Mouse (Mus musculus) embryonic facial prominence, embryonic 14.5 days (tissue): ENCODE data around the gene Syn3. TPM values are rescaled to one million over a fixed set of nuclear protein-coding genes. Genes with fewer than 3 reads are reported as not detected.

Experiments used
- ATAC-seq: fragments of 200-750 bp; cut with Nextera tagmentation; 2 replicates; pipeline ENCODE4 v1.8.0; 2017; ENCODE audit warnings: low read depth, moderate number of reproducible peaks, moderate TSS enrichment
- DNase-seq: peaks from one replicate; pipeline ENCODE4 v3.0.0-alpha.2; 2015; ENCODE audit warnings: low spot score
- H3K27ac ChIP-seq: fragments of 300-500 bp; sonication (generic); replicated peaks from 2 replicates; pipeline ENCODE4 v1.5.1; 2014; ENCODE audit warnings: low read depth, mild to moderate bottlenecking, low read length, moderate library complexity
- H3K27me3 ChIP-seq: fragments of 300-500 bp; sonication (generic); replicated peaks from 2 replicates; pipeline ENCODE4 v1.6.1; 2014; ENCODE audit warnings: low read length; ENCODE audit not compliant: control insufficient read depth, insufficient read depth
- H3K36me3 ChIP-seq: fragments of 300-500 bp; sonication (generic); 2 replicates; pipeline ENCODE4 v1.6.1; 2014; ENCODE audit warnings: low read length, mixed read lengths; ENCODE audit not compliant: control insufficient read depth, insufficient read depth
- H3K4me1 ChIP-seq: fragments of 300-500 bp; sonication (generic); 2 replicates; pipeline ENCODE4 v1.6.1; 2014; ENCODE audit warnings: antibody characterized with exemption, low read length; ENCODE audit not compliant: control insufficient read depth, insufficient read depth
- H3K4me2 ChIP-seq: fragments of 300-500 bp; sonication (generic); 2 replicates; pipeline ENCODE4 v1.6.1; 2014; ENCODE audit warnings: low read depth, mild to moderate bottlenecking, low read length, moderate library complexity, mixed read lengths
- H3K4me3 ChIP-seq: fragments of 300-500 bp; sonication (generic); 2 replicates; pipeline ENCODE4 v1.5.1; 2014; ENCODE audit warnings: low read depth, mild to moderate bottlenecking, low read length
- H3K9ac ChIP-seq: fragments of 300-500 bp; sonication (generic); 2 replicates; pipeline ENCODE4 v1.6.1; 2014; ENCODE audit warnings: low read depth, mild to moderate bottlenecking, low read length, moderate library complexity, mixed read lengths
- H3K9me3 ChIP-seq: fragments of 300-500 bp; sonication (generic); 2 replicates; pipeline ENCODE4 v1.6.1; 2016; ENCODE audit warnings: low read length; ENCODE audit not compliant: control insufficient read depth
- WGBS: fragments of 180-500 bp; shearing (Covaris S2); extraction: QIAGEN DNeasy Blood & Tissue Kit; methylation state at CpG from one replicate; pipeline ENCODE4 v1.1.7; 2014; 5-methylcytosine and 5-hydroxymethylcytosine counted together
- polyA plus RNA-seq: library from polyadenylated mRNA; unstranded; fragments of >200 nt; fragmentation: Nextera tagmentation; extraction: Ambion mirVana; gene quantifications from 2 replicates; pipeline ENCODE4 v1.2.1, GENCODE M21; 2014

The Syn3 gene
- polyA plus RNA-seq, 1 experiment from 2014 or later: 2.4 TPM

- WGBS: 5% methylated on average over 6 of the region's 6 CpGs
- peak overlapping the region; percentile 86; the same call in 1 of the 2 replicates for H3K27ac ChIP-seq
- no peak for ATAC-seq
These were observed 476.3 kb downstream of the Syn3 start for GRCm38 (mm10) chr10:86022474-86022816.

DNA sequence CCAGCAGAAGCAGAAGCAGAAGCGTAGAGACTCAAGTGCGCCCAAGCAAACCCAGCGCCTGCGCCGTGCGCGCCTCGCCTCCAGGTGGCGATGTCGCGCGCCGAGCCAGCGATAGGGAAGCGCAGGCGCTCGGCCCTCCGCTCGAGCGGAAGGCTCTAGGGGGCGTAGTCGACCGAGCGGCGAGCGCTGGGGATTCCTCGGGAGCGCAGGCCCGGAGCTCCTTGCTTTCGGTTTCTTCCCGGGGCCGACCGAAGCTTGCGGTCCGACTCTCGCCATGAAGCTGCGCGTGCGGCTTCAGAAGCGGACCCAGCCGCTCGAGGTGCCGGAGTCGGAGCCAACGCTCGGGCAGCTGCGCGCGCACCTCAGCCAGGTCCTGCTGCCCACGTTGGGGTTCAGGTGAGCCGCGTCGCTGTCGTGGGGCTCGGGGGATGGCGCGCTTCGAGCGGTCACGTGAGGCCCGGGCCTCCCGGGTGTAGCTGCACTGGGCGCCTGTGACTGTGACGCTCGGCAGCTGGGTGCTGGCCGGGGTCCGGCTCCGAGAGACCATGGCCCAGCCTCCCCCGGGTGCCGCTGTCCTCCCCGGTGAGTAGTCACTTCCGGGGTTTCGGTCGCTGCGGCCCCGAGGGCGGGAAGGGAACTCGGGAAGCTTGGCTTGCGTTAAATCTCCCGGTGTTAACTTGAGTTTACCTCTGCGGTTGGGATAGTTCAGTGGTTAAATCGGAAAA, 476.8 kb downstream of the Syn3 start, which contains the start of gene Fbxo7:
Gene Fbxo7 (plus strand): TSS at position 224 of the 725 bp plus-strand sequence.
- H3K9ac ChIP-seq: peak within 1 kb of the TSS; percentile 93
- no peaks in the 10 kb centered on the region for H3K27me3 ChIP-seq
- peak within 1 kb of the TSS; percentile 79 for H3K4me2 ChIP-seq
- no peaks in the 10 kb centered on the region for H3K9me3 ChIP-seq
- DNase-seq (peak; percentile 94), ATAC-seq (peak; percentile 98)
- peaks cover 3% of the 10 kb centered on the region; the same call in 1 of the 2 replicates for H3K4me1 ChIP-seq
- WGBS: under 1% methylated on average over 48 of the region's 82 CpGs
- peak within 1 kb of the TSS; percentile 92 for H3K4me3 ChIP-seq
- H3K36me3 ChIP-seq: 0 out of 2 replicates have a peak, but pooled peaks cover 9% of the 10 kb centered on the region
- peak within 1 kb of the TSS; percentile 86 for H3K27ac ChIP-seq

More at GRCm38 (mm10) chr10:86022474-86022816, 476.3 kb downstream of the Syn3 start:
- Histone ChIP-seq H3K4me3 (peak overlapping the region; percentile 92), H3K36me3 (0 out of 2 replicates have a peak, but pooled peaks cover 9% of the 10 kb centered on the region), H3K9ac (peak overlapping the region; percentile 93), H3K4me2 (peak overlapping the region; percentile 79), H3K9me3 (no peaks in the 10 kb centered on the region), H3K27me3 (no peaks in the 10 kb centered on the region), H3K4me1 (peaks cover 3% of the 10 kb centered on the region; the same call in 1 of the 2 replicates)
- DNase-seq: no peak

DNA sequence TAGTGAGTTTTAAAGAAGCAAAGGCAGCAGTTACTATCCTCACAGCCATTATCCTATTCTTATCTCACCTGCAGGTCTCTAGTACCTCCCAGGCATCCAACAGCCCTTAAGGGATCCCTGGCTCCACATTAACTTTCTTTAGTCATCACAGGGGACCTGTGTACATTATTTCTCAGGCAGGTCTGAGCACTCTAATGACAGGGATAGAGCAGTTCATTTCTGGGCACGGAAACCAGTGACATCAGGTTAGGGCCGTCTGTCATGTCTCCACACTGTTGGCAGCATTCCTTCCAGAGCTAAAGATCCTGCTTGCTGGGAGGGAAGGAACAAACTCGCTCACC, 477.3 kb downstream of the Syn3 start:
- H3K27me3 ChIP-seq: no peaks in the 10 kb centered on the region
- H3K4me3 ChIP-seq: peak overlapping the region; percentile 92
- ATAC-seq: no peak
- peaks cover 3% of the 10 kb centered on the region; the same call in 1 of the 2 replicates for H3K4me1 ChIP-seq
- 0 out of 2 replicates have a peak, but pooled peaks cover 9% of the 10 kb centered on the region for H3K36me3 ChIP-seq
- H3K9ac ChIP-seq: peak overlapping the region; percentile 93
- 0 out of 2 replicates have a peak overlapping the region, but pooled peaks have one; percentile 8 for H3K27ac ChIP-seq
- DNase-seq: no peak
- no peaks in the 10 kb centered on the region for H3K9me3 ChIP-seq
- H3K4me2 ChIP-seq: peak overlapping the region; percentile 41
- 4% methylated on average over 3 of the region's 3 CpGs for WGBS

- peaks cover 3% of the 10 kb centered on the region; the same call in 1 of the 2 replicates for H3K4me1 ChIP-seq
- DNase-seq (no peak), ATAC-seq (no peak)
- H3K36me3 ChIP-seq: no peaks in the 10 kb centered on the region
- no peaks in the 10 kb centered on the region for H3K9me3 ChIP-seq
- no peak overlapping the region for H3K27ac ChIP-seq
- WGBS: 35% methylated on average over 5 of the region's 5 CpGs
- no peaks in the 10 kb centered on the region for H3K27me3 ChIP-seq
- no peak overlapping the region for H3K4me2 ChIP-seq
- H3K9ac ChIP-seq: no peak overlapping the region
- no peak overlapping the region for H3K4me3 ChIP-seq
These were observed 479.9 kb downstream of the Syn3 start for GRCm38 (mm10) chr10:86018813-86019212.

DNA sequence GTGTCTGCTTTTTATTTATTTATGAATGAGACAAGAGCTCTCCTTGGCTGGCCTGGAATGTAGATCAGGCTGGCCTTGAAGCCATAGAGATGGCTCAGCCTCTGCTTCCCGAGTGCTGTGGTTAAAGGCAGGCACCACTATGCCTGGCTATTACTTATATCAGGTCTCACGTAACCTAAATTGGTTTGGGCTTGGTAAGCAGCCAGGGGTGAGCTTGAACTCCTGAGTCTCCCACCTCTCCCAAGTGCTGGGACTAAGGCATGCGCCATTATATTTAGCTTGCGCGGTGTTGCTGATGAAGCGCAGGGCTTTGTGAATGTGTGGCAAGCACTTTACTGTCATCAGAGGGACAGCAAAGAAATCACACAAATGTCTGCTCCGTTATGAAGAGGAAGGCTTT, 480.9 kb downstream of the Syn3 start:
- H3K27me3 ChIP-seq: no peaks in the 10 kb centered on the region
- no peaks in the 10 kb centered on the region for H3K36me3 ChIP-seq
- no peak overlapping the region for H3K27ac ChIP-seq
- ATAC-seq (no peak), DNase-seq (no peak)
- WGBS: 88% methylated on average over 7 of the region's 7 CpGs
- H3K4me2 ChIP-seq: no peak overlapping the region
- no peak overlapping the region for H3K4me3 ChIP-seq
- H3K9me3 ChIP-seq: no peaks in the 10 kb centered on the region
- H3K9ac ChIP-seq: no peak overlapping the region
- peaks cover under 1% of the 10 kb centered on the region; the same call in 1 of the 2 replicates for H3K4me1 ChIP-seq

DNA sequence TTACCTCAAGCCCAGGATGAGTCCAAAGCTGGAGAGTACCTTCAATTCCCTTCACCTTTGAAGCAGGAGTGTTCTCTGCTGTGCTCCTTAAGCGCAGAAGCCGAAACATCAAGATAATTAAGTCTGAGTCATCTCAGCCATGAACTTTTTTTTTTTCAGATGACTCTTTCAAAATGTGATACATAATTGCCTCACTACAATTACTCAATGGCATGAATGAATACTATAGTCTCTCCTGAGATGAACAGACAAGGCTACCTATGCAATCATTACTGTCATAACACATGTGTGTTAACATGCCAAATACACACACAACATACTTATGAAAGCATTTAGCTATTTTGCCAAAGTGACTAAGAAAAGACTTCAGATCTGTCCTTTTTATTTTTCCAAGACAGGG, 486.9 kb downstream of the Syn3 start, which contains the start of gene Bpifc:
Gene Bpifc (minus strand): TSS at position 115 of the 400 bp plus-strand sequence.
- Histone ChIP-seq H3K9me3 (no peaks in the 10 kb centered on the region), H3K4me3 (no peak within 1 kb of the TSS), H3K36me3 (no peaks in the 10 kb centered on the region), H3K27me3 (no peaks in the 10 kb centered on the region), H3K27ac (no peak within 1 kb of the TSS), H3K4me2 (no peak within 1 kb of the TSS), H3K4me1 (no peaks in the 10 kb centered on the region), H3K9ac (no peak within 1 kb of the TSS)
- WGBS: 82% methylated on average over 2 of the region's 2 CpGs
- no peak for DNase-seq
- ATAC-seq: no peak

DNA sequence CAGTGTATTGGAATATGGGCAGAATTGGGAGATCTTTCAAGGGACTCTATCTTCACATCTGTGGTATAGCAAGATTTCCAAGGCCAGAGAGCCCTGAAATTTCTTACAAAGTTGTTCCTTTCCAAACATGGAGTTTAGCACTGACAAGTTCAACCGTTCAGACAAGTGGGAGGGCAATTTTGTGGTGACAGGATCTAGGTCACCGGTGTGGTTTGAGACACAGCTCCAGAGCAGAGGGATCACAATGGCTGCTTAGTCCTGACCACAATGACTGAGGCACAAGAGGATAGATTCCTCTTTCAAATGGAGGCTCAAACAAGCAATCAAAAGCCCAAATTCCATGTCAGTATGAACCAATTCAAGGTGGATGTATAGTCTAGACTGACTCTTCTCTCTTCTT, 487.5 kb downstream of the Syn3 start:
- 75% methylated on average over 2 of the region's 2 CpGs for WGBS
- no peaks in the 10 kb centered on the region for H3K9me3 ChIP-seq
- H3K36me3 ChIP-seq: no peaks in the 10 kb centered on the region
- H3K4me3 ChIP-seq: no peak overlapping the region
- no peak overlapping the region for H3K27ac ChIP-seq
- no peaks in the 10 kb centered on the region for H3K27me3 ChIP-seq
- DNase-seq (no peak), ATAC-seq (no peak)
- H3K4me2 ChIP-seq: no peak overlapping the region
- no peaks in the 10 kb centered on the region for H3K4me1 ChIP-seq
- H3K9ac ChIP-seq: no peak overlapping the region

GRCm38 (mm10) chr10:86010636-86011035, 488.1 kb downstream of the Syn3 start:
- H3K27me3 ChIP-seq: no peaks in the 10 kb centered on the region
- H3K9me3 ChIP-seq: no peaks in the 10 kb centered on the region
- H3K36me3 ChIP-seq: no peaks in the 10 kb centered on the region
- ATAC-seq (no peak), DNase-seq (no peak)
- H3K27ac ChIP-seq: no peak overlapping the region
- 43% methylated on average over 6 of the region's 6 CpGs for WGBS
- H3K4me1 ChIP-seq: no peaks in the 10 kb centered on the region
- no peak overlapping the region for H3K4me3 ChIP-seq
- H3K4me2 ChIP-seq: no peak overlapping the region
- H3K9ac ChIP-seq: no peak overlapping the region

- no peaks in the 10 kb centered on the region for H3K4me1 ChIP-seq
- no peak overlapping the region for H3K27ac ChIP-seq
- DNase-seq: no peak
- no peak for ATAC-seq
- no peak overlapping the region for H3K9ac ChIP-seq
- H3K36me3 ChIP-seq: no peaks in the 10 kb centered on the region
- no peak overlapping the region for H3K4me3 ChIP-seq
- H3K27me3 ChIP-seq: no peaks in the 10 kb centered on the region
- no peaks in the 10 kb centered on the region for H3K9me3 ChIP-seq
- no peak overlapping the region for H3K4me2 ChIP-seq
- 88% methylated on average over 2 of the region's 2 CpGs for WGBS
These were observed 489.0 kb downstream of the Syn3 start for GRCm38 (mm10) chr10:86009688-86010087.
